Mouse (Mus musculus) limb, embryonic 10.5 days (tissue): ENCODE measurements around the gene BC003965. TPM values are rescaled to one million over a fixed set of nuclear protein-coding genes. Genes with fewer than 3 reads are reported as not detected.
A peak's percentile ranks its signal among the peaks of the same experiment; 100 is the strongest.

Experiments used
- DNase-seq: peaks from one replicate; pipeline ENCODE4 v3.0.0-alpha.2; 2017; ENCODE audit warnings: low spot score
- H3K27ac ChIP-seq: fragments of 300-500 bp; sonication (generic); 2 replicates; pipeline ENCODE4 v1.5.1; 2016; ENCODE audit warnings: mild to moderate bottlenecking
- H3K27me3 ChIP-seq: fragments of 300-500 bp; sonication (generic); 2 replicates; pipeline ENCODE4 v1.6.1; 2016; ENCODE audit warnings: low read depth, mild to moderate bottlenecking; ENCODE audit not compliant: poor library complexity, severe bottlenecking
- H3K36me3 ChIP-seq: fragments of 300-500 bp; sonication (generic); 2 replicates; pipeline ENCODE4 v1.6.1; 2016; ENCODE audit warnings: mild to moderate bottlenecking, moderate library complexity
- H3K4me1 ChIP-seq: fragments of 300-500 bp; sonication (generic); 2 replicates; pipeline ENCODE4 v1.6.1; 2016
- H3K4me3 ChIP-seq: fragments of 300-500 bp; sonication (generic); 2 replicates; pipeline ENCODE4 v1.5.1; 2016; ENCODE audit warnings: mild to moderate bottlenecking, moderate library complexity
- H3K9me3 ChIP-seq: fragments of 300-500 bp; sonication (generic); replicated peaks from 2 replicates; pipeline ENCODE4 v1.6.1; 2016; ENCODE audit warnings: mild to moderate bottlenecking
- WGBS: fragments of 180-500 bp; shearing (Covaris S2); methylation state at CpG from one replicate; pipeline ENCODE4 v1.1.7; 2016; 5-methylcytosine and 5-hydroxymethylcytosine counted together
- polyA plus RNA-seq: library from polyadenylated mRNA; unstranded; fragments of >200 nt; fragmentation: Nextera tagmentation; extraction: Ambion mirVana; gene quantifications from 2 replicates; pipeline ENCODE4 v1.2.1, GENCODE M21; 2016

Gene BC003965
- polyA plus RNA-seq, 1 experiment from 2014 or later: 36.0 TPM

GRCm38 (mm10) chr17:25187784-25188149, 3.4 kb downstream of the BC003965 start:
- 6% methylated on average over 11 of the region's 11 CpGs for whole genome bisulfite sequencing
- peaks cover 37% of the 10 kb centered on the region for H3K4me1 ChIP-seq
- no peaks in the 10 kb centered on the region for H3K9me3 ChIP-seq
- peak overlapping the region; percentile 92 for H3K27ac ChIP-seq
- peak overlapping the region; percentile 91 for H3K4me3 ChIP-seq
- H3K27me3 ChIP-seq: no peaks in the 10 kb centered on the region
- H3K36me3 ChIP-seq: peaks cover 28% of the 10 kb centered on the region
- peak; percentile 41 for DNase-seq

DNA sequence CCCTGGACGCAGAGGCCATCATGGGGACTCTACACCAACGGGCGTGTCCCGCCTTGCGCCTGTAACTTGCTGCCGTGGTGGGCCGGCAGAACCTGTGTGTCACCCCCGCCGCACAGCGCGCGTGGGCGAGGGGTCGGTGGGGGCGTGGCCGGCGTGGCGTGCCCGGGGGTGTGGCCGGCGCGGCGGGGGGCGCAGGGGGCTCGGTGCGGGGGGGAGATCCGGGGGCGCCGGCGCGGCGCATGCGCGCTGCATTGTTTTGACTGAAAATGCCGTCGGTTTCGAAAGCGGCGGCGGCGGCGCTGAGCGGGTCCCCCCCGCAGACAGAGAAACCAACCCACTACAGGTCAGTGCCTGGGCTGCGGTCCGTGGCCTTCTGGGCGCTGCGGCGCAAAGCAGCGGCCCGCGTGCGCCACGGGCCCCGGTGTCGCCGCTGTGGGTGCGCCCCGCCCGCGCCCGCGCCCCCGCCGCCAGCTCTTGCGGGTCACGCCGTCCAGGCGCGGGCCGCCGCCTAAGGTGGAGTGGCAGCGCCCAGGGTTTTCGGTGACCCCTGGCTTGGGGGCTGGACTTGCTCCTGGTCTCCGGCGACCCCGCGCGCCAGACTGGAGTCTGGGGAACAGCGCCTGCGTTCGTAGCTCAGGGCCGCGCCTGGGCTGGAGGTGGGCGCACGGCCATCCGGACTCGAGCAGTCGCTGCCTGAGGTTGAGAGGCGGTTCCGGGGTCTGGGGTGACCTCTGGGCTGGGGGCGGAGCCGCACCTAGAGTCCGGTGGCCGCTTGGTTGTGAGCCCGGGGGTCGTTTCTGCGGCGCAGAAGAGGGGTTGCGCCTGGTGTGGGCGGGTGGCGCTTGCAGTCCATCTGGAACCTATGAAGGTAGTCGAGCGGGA, 4.0 kb downstream of the BC003965 start, which contains the start of gene Unkl:
Gene Unkl, plus strand, starts transcription at position 248 of the 882 bp plus-strand sequence.
- H3K27ac ChIP-seq: peak within 1 kb of the TSS; percentile 92
- H3K9me3 ChIP-seq: no peaks in the 10 kb centered on the region
- peak; percentile 89 for DNase-seq
- peaks cover 33% of the 10 kb centered on the region for H3K4me1 ChIP-seq
- H3K4me3 ChIP-seq: peak within 1 kb of the TSS; percentile 91
- H3K27me3 ChIP-seq: no peaks in the 10 kb centered on the region
- under 1% methylated on average over 82 of the region's 104 CpGs for WGBS
- H3K36me3 ChIP-seq: peaks cover 34% of the 10 kb centered on the region

DNA sequence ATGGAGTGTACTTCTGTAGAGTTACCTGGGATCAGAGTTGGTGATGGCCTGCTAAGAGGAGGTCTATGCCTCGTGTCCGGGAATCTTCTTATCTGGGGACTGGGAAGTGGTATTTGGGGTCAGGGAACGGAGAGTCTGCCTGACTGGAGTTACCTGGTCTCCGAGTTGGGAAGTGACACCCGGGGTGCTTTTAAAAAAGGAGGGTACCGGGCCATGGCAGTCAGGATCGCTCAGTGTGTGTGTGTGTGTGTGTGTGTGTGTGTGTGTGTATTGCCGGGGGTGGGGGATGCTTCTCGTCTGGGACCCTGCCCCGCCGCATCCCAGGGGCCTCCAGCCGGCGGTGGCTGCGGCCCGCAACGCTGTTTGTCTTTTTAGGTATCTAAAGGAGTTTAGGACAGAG, 4.7 kb downstream of the BC003965 start:
- WGBS: 3% methylated on average over 16 of the region's 16 CpGs
- no peak for DNase-seq
- H3K4me3 ChIP-seq: peak overlapping the region; percentile 91
- H3K4me1 ChIP-seq: peaks cover 27% of the 10 kb centered on the region
- no peaks in the 10 kb centered on the region for H3K9me3 ChIP-seq
- H3K36me3 ChIP-seq: peaks cover 41% of the 10 kb centered on the region
- H3K27ac ChIP-seq: peak overlapping the region; percentile 92
- no peaks in the 10 kb centered on the region for H3K27me3 ChIP-seq

GRCm38 (mm10) chr17:25202401-25202800, 18.0 kb downstream of the BC003965 start:
- Histone ChIP-seq H3K4me3 (no peak overlapping the region), H3K27ac (no peak overlapping the region), H3K36me3 (peaks cover 90% of the 10 kb centered on the region), H3K27me3 (no peaks in the 10 kb centered on the region), H3K9me3 (no peaks in the 10 kb centered on the region), H3K4me1 (no peaks in the 10 kb centered on the region)
- WGBS: 94% methylated on average over 4 of the region's 4 CpGs
- DNase-seq: no peak

DNA sequence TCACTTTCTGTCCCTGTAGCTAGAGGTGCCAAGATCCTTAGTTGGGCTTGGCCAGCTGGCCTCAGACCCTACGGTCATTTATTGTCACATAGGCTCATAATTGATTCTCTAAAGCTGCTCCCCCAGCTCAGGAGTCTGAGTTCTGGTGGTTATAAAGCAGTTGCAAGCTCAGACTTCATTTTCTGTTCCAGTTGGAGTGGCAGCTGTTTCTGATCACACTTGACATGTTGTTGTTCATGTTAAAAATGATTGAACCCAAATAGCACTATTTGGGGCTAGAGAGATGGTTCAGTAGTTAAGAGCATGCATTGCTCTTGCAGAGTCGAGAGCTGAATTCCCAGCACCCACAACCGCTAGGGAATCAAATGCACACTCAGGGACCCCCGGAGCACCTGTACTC, 25.7 kb downstream of the BC003965 start:
- H3K36me3 ChIP-seq: peaks cover 98% of the 10 kb centered on the region
- no peak overlapping the region for H3K27ac ChIP-seq
- WGBS: 90% methylated on average over 4 of the region's 4 CpGs
- no peak for DNase-seq
- no peaks in the 10 kb centered on the region for H3K9me3 ChIP-seq
- no peaks in the 10 kb centered on the region for H3K27me3 ChIP-seq
- H3K4me3 ChIP-seq: no peak overlapping the region
- H3K4me1 ChIP-seq: no peaks in the 10 kb centered on the region

- no peaks in the 10 kb centered on the region for H3K27me3 ChIP-seq
- 89% methylated on average over 15 of the region's 15 CpGs for WGBS
- no peak overlapping the region for H3K4me3 ChIP-seq
- H3K27ac ChIP-seq: no peak overlapping the region
- H3K4me1 ChIP-seq: no peaks in the 10 kb centered on the region
- no peaks in the 10 kb centered on the region for H3K9me3 ChIP-seq
- DNase-seq: no peak
- peaks cover 98% of the 10 kb centered on the region for H3K36me3 ChIP-seq
Observed at GRCm38 (mm10) chr17:25210680-25211466, 26.5 kb downstream of the BC003965 start.

DNA sequence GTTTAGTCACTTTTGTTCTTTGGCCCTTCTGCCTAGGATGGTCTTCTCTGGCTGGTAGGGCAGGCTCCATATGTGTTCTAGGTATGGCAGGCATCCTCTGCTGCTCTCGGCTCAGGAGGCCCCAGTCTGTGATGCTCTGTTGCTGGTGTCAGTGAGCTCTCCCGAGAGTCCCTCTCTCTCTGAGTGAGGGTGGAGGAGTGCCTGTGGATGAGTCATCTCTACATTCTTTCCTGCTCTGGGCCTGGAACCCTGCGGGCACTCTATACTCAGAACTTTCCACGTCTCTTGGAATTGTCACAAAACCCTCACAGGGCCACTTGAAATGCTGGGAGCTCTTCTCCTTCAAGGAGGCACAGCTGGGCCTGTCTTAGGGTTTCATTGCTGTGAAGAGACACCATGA, 27.4 kb downstream of the BC003965 start:
- no peak overlapping the region for H3K4me3 ChIP-seq
- no peaks in the 10 kb centered on the region for H3K4me1 ChIP-seq
- peaks cover 98% of the 10 kb centered on the region for H3K36me3 ChIP-seq
- H3K9me3 ChIP-seq: no peaks in the 10 kb centered on the region
- DNase-seq: no peak
- no peaks in the 10 kb centered on the region for H3K27me3 ChIP-seq
- WGBS: 94% methylated on average over 4 of the region's 4 CpGs
- H3K27ac ChIP-seq: no peak overlapping the region

GRCm38 (mm10) chr17:25215431-25215830, 31.1 kb downstream of the BC003965 start:
- WGBS: 86% methylated on average over 3 of the region's 3 CpGs

GRCm38 (mm10) chr17:25218967-25219366, 34.6 kb downstream of the BC003965 start:
- Histone ChIP-seq H3K9me3 (no peaks in the 10 kb centered on the region), H3K36me3 (peaks cover 77% of the 10 kb centered on the region), H3K27me3 (no peaks in the 10 kb centered on the region), H3K27ac (no peak overlapping the region), H3K4me1 (peaks cover 22% of the 10 kb centered on the region), H3K4me3 (no peak overlapping the region)
- 90% methylated on average over 9 of the region's 9 CpGs for WGBS
- no peak for DNase-seq

More at GRCm38 (mm10) chr17:25215431-25215830, 31.1 kb downstream of the BC003965 start:
- Histone ChIP-seq H3K36me3 (peaks cover 98% of the 10 kb centered on the region), H3K9me3 (no peaks in the 10 kb centered on the region), H3K4me1 (no peaks in the 10 kb centered on the region), H3K27ac (no peak overlapping the region), H3K27me3 (no peaks in the 10 kb centered on the region), H3K4me3 (no peak overlapping the region)
- DNase-seq: no peak

- Histone ChIP-seq H3K27ac (no peak overlapping the region), H3K4me3 (no peak overlapping the region), H3K27me3 (no peaks in the 10 kb centered on the region), H3K36me3 (peaks cover 72% of the 10 kb centered on the region), H3K4me1 (peaks cover 22% of the 10 kb centered on the region), H3K9me3 (no peaks in the 10 kb centered on the region)
- 92% methylated on average over 15 of the region's 15 CpGs for WGBS
- no peak for DNase-seq
Observed at GRCm38 (mm10) chr17:25219492-25220295, 35.3 kb downstream of the BC003965 start.

GRCm38 (mm10) chr17:25220746-25221145, 36.4 kb downstream of the BC003965 start:
- Histone ChIP-seq H3K27me3 (no peaks in the 10 kb centered on the region), H3K9me3 (no peaks in the 10 kb centered on the region), H3K4me1 (peaks cover 22% of the 10 kb centered on the region), H3K36me3 (peaks cover 65% of the 10 kb centered on the region), H3K4me3 (no peak overlapping the region), H3K27ac (no peak overlapping the region)
- no peak for DNase-seq
- WGBS: 79% methylated on average over 1 of the region's 1 CpGs

GRCm38 (mm10) chr17:25221821-25222503, 37.6 kb downstream of the BC003965 start:
- Histone ChIP-seq H3K4me3 (peak overlapping the region; percentile 58), H3K9me3 (no peaks in the 10 kb centered on the region), H3K27me3 (no peaks in the 10 kb centered on the region), H3K4me1 (peaks cover 22% of the 10 kb centered on the region), H3K36me3 (peaks cover 64% of the 10 kb centered on the region), H3K27ac (peak overlapping the region; percentile 61)
- WGBS: 1% methylated on average over 24 of the region's 30 CpGs
- peak; percentile 71 for DNase-seq
